Mouse (Mus musculus) cerebellum, adult 11-12 months (tissue): ENCODE data around the gene Svs1.

ENCODE experiments used
- DNase-seq: peaks from one replicate; pipeline ENCODE4 v3.0.0; 2022

The Svs1 gene

GRCm38 (mm10) chr6:49013023-49013422 is 26.4 kb downstream of the Svs1 start:
- no peak for DNase-seq

GRCm38 (mm10) chr6:49013458-49013857 is 26.8 kb downstream of the Svs1 start:
- no peak for DNase-seq

GRCm38 (mm10) chr6:49017150-49017549 is 30.5 kb downstream of the Svs1 start:
- no peak for DNase-seq

- no peak for DNase-seq
These were observed 32.7 kb downstream of the Svs1 start for GRCm38 (mm10) chr6:49019341-49019740.

- DNase-seq, result peak; percentile 19
These were observed 34.7 kb downstream of the Svs1 start for GRCm38 (mm10) chr6:49021141-49022012.

- DNase-seq, result no peak
These were observed 35.7 kb downstream of the Svs1 start for GRCm38 (mm10) chr6:49022384-49022783.

GRCm38 (mm10) chr6:49023315-49023714 is 36.7 kb downstream of the Svs1 start:
- no peak for DNase-seq

GRCm38 (mm10) chr6:49025290-49025689 is 38.6 kb downstream of the Svs1 start:
- DNase-seq, result no peak

- DNase-seq, result no peak
These were observed 39.8 kb downstream of the Svs1 start for GRCm38 (mm10) chr6:49026496-49026895.

GRCm38 (mm10) chr6:49028019-49028418 is 41.4 kb downstream of the Svs1 start:
- no peak for DNase-seq

GRCm38 (mm10) chr6:49028708-49029107 is 42.0 kb downstream of the Svs1 start:
- no peak for DNase-seq

GRCm38 (mm10) chr6:49031230-49031629 is 44.6 kb downstream of the Svs1 start:
- DNase-seq, result no peak

GRCm38 (mm10) chr6:49032783-49033182 is 46.1 kb downstream of the Svs1 start:
- no peak for DNase-seq

GRCm38 (mm10) chr6:49036275-49037267 is 49.9 kb downstream of the Svs1 start, which contains the start of gene Gpnmb:
TSS of gene Gpnmb (plus strand) at chr6:49036546.
- DNase-seq, result no peak

GRCm38 (mm10) chr6:49037268-49037662 is 50.6 kb downstream of the Svs1 start:
- no peak for DNase-seq

GRCm38 (mm10) chr6:49039470-49040180 is 53.0 kb downstream of the Svs1 start:
- peak; percentile 6 for DNase-seq
